Mouse (Mus musculus): ENCODE data around the gene Kdm2a. TPM values are rescaled to one million over a fixed set of nuclear protein-coding genes. Genes with fewer than 3 reads are reported as not detected.

Gene Kdm2a
- 43.4 and 69.6 TPM in 2 replicates for polyA plus RNA-seq (2014; fragmentation: Nextera tagmentation; extraction: Ambion mirVana)

GRCm38 (mm10) chr19:4397798-4398629 is at the start of gene Kdm2a:
Gene Kdm2a, minus strand, starts transcription at chr19:4398285.
- Histone ChIP-seq H3K4me3 (ENCODE audit: low read length) (peak within 1 kb of the TSS; percentile 68), H3K9me3 (ENCODE audit: control insufficient read depth, low read length) (no peaks in the 10 kb centered on the region), H3K4me1 (ENCODE audit: control insufficient read depth, insufficient read depth, low read length) (peaks cover 7% of the 10 kb centered on the region; the same call in 1 of the 2 replicates), H3K9ac (ENCODE audit: low read depth, low read length) (peak within 1 kb of the TSS; percentile 78), H3K4me2 (replicated peaks; ENCODE audit: low read depth, low read length) (peak within 1 kb of the TSS; percentile 88), H3K36me3 (ENCODE audit: control insufficient read depth, insufficient read depth, low read length) (peaks cover under 1% of the 10 kb centered on the region; the same call in 1 of the 2 replicates), H3K27me3 (ENCODE audit: control insufficient read depth, insufficient read depth, low read length) (no peaks in the 10 kb centered on the region), H3K27ac (ENCODE audit: low read depth, low read length) (peak within 1 kb of the TSS; percentile 88)
- WGBS = under 1% methylated on average over 79 of the region's 82 CpGs
- ATAC-seq (ENCODE audit: low FRiP score, low TSS enrichment) = peak; percentile 46

- H3K36me3 ChIP-seq (ENCODE audit: control insufficient read depth, insufficient read depth, low read length) = no peaks in the 10 kb centered on the region
- H3K9ac ChIP-seq (ENCODE audit: low read depth, low read length) = no peak overlapping the region
- no peak overlapping the region for H3K27ac ChIP-seq (ENCODE audit: low read depth, low read length)
- H3K4me1 ChIP-seq (ENCODE audit: control insufficient read depth, insufficient read depth, low read length) = peaks cover 9% of the 10 kb centered on the region; the same call in 1 of the 2 replicates
- ATAC-seq (ENCODE audit: low FRiP score, low TSS enrichment) = no peak
- no peak overlapping the region for H3K4me3 ChIP-seq (ENCODE audit: low read length)
- H3K4me2 ChIP-seq (replicated peaks; ENCODE audit: low read depth, low read length) = no peak overlapping the region
- WGBS = 88% methylated on average over 9 of the region's 9 CpGs
- no peaks in the 10 kb centered on the region for H3K27me3 ChIP-seq (ENCODE audit: control insufficient read depth, insufficient read depth, low read length)
- no peaks in the 10 kb centered on the region for H3K9me3 ChIP-seq (ENCODE audit: control insufficient read depth, low read length)
Measured at GRCm38 (mm10) chr19:4447445-4447844, 49.4 kb upstream of the Kdm2a start.

- H3K36me3 ChIP-seq (ENCODE audit: control insufficient read depth, insufficient read depth, low read length) = no peaks in the 10 kb centered on the region
- H3K4me3 ChIP-seq (ENCODE audit: low read length) = no peak overlapping the region
- H3K9ac ChIP-seq (ENCODE audit: low read depth, low read length) = no peak overlapping the region
- no peaks in the 10 kb centered on the region for H3K9me3 ChIP-seq (ENCODE audit: control insufficient read depth, low read length)
- no peak overlapping the region for H3K27ac ChIP-seq (ENCODE audit: low read depth, low read length)
- H3K27me3 ChIP-seq (ENCODE audit: control insufficient read depth, insufficient read depth, low read length) = no peaks in the 10 kb centered on the region
- WGBS = 88% methylated on average over 8 of the region's 8 CpGs
- H3K4me1 ChIP-seq (ENCODE audit: control insufficient read depth, insufficient read depth, low read length) = peaks cover 8% of the 10 kb centered on the region
- no peak for ATAC-seq (ENCODE audit: low FRiP score, low TSS enrichment)
- H3K4me2 ChIP-seq (replicated peaks; ENCODE audit: low read depth, low read length) = no peak overlapping the region
Measured at GRCm38 (mm10) chr19:4446661-4447420, 48.8 kb upstream of the Kdm2a start.

GRCm38 (mm10) chr19:4442408-4442807 is 44.3 kb upstream of the Kdm2a start:
- Histone ChIP-seq H3K4me2 (replicated peaks; ENCODE audit: low read depth, low read length) (no peak overlapping the region), H3K9me3 (ENCODE audit: control insufficient read depth, low read length) (no peaks in the 10 kb centered on the region), H3K36me3 (ENCODE audit: control insufficient read depth, insufficient read depth, low read length) (no peaks in the 10 kb centered on the region), H3K27ac (ENCODE audit: low read depth, low read length) (peak overlapping the region; percentile 57), H3K9ac (ENCODE audit: low read depth, low read length) (no peak overlapping the region), H3K4me3 (ENCODE audit: low read length) (no peak overlapping the region), H3K27me3 (ENCODE audit: control insufficient read depth, insufficient read depth, low read length) (no peaks in the 10 kb centered on the region), H3K4me1 (ENCODE audit: control insufficient read depth, insufficient read depth, low read length) (peaks cover 21% of the 10 kb centered on the region)
- ATAC-seq (ENCODE audit: low FRiP score, low TSS enrichment) = no peak
- WGBS = 11% methylated on average over 3 of the region's 3 CpGs

GRCm38 (mm10) chr19:4441621-4442161 is 43.6 kb upstream of the Kdm2a start:
- no peak overlapping the region for H3K4me3 ChIP-seq (ENCODE audit: low read length)
- H3K9ac ChIP-seq (ENCODE audit: low read depth, low read length) = no peak overlapping the region
- peak; percentile 84 for ATAC-seq (ENCODE audit: low FRiP score, low TSS enrichment)
- no peaks in the 10 kb centered on the region for H3K36me3 ChIP-seq (ENCODE audit: control insufficient read depth, insufficient read depth, low read length)
- no peaks in the 10 kb centered on the region for H3K9me3 ChIP-seq (ENCODE audit: control insufficient read depth, low read length)
- H3K27me3 ChIP-seq (ENCODE audit: control insufficient read depth, insufficient read depth, low read length) = no peaks in the 10 kb centered on the region
- peaks cover 21% of the 10 kb centered on the region for H3K4me1 ChIP-seq (ENCODE audit: control insufficient read depth, insufficient read depth, low read length)
- H3K4me2 ChIP-seq (replicated peaks; ENCODE audit: low read depth, low read length) = no peak overlapping the region
- WGBS = 21% methylated on average over 10 of the region's 10 CpGs
- H3K27ac ChIP-seq (ENCODE audit: low read depth, low read length) = peak overlapping the region; percentile 57

- no peak overlapping the region for H3K4me2 ChIP-seq (replicated peaks; ENCODE audit: low read depth, low read length)
- H3K9me3 ChIP-seq (ENCODE audit: control insufficient read depth, low read length) = no peaks in the 10 kb centered on the region
- no peak overlapping the region for H3K9ac ChIP-seq (ENCODE audit: low read depth, low read length)
- no peaks in the 10 kb centered on the region for H3K27me3 ChIP-seq (ENCODE audit: control insufficient read depth, insufficient read depth, low read length)
- no peak for ATAC-seq (ENCODE audit: low FRiP score, low TSS enrichment)
- peak overlapping the region; percentile 57 for H3K27ac ChIP-seq (ENCODE audit: low read depth, low read length)
- H3K36me3 ChIP-seq (ENCODE audit: control insufficient read depth, insufficient read depth, low read length) = no peaks in the 10 kb centered on the region
- 37% methylated on average over 6 of the region's 6 CpGs for WGBS
- no peak overlapping the region for H3K4me3 ChIP-seq (ENCODE audit: low read length)
- peaks cover 21% of the 10 kb centered on the region for H3K4me1 ChIP-seq (ENCODE audit: control insufficient read depth, insufficient read depth, low read length)
Measured at GRCm38 (mm10) chr19:4441090-4441591, 43.1 kb upstream of the Kdm2a start.

- no peak for ATAC-seq (ENCODE audit: low FRiP score, low TSS enrichment)
- Histone ChIP-seq H3K9me3 (ENCODE audit: control insufficient read depth, low read length) (no peaks in the 10 kb centered on the region), H3K27me3 (ENCODE audit: control insufficient read depth, insufficient read depth, low read length) (no peaks in the 10 kb centered on the region), H3K36me3 (ENCODE audit: control insufficient read depth, insufficient read depth, low read length) (no peaks in the 10 kb centered on the region), H3K4me2 (replicated peaks; ENCODE audit: low read depth, low read length) (peak overlapping the region; percentile 82), H3K9ac (ENCODE audit: low read depth, low read length) (no peak overlapping the region), H3K4me3 (ENCODE audit: low read length) (peak overlapping the region; percentile 68; the same call in 1 of the 2 replicates), H3K27ac (ENCODE audit: low read depth, low read length) (peak overlapping the region; percentile 26; the same call in 1 of the 2 replicates), H3K4me1 (ENCODE audit: control insufficient read depth, insufficient read depth, low read length) (peaks cover 21% of the 10 kb centered on the region)
- WGBS = 7% methylated on average over 8 of the region's 8 CpGs
Measured at GRCm38 (mm10) chr19:4440222-4440621, 42.1 kb upstream of the Kdm2a start.

GRCm38 (mm10) chr19:4439161-4439801 is 41.2 kb upstream of the Kdm2a start, which contains the start of gene Rhod:
Gene Rhod, minus strand, starts transcription at chr19:4439432.
- no peaks in the 10 kb centered on the region for H3K27me3 ChIP-seq (ENCODE audit: control insufficient read depth, insufficient read depth, low read length)
- no peaks in the 10 kb centered on the region for H3K9me3 ChIP-seq (ENCODE audit: control insufficient read depth, low read length)
- peak; percentile 54 for ATAC-seq (ENCODE audit: low FRiP score, low TSS enrichment)
- peak within 1 kb of the TSS; percentile 82 for H3K4me2 ChIP-seq (replicated peaks; ENCODE audit: low read depth, low read length)
- H3K4me3 ChIP-seq (ENCODE audit: low read length) = peak within 1 kb of the TSS; percentile 68
- peak within 1 kb of the TSS; percentile 69 for H3K9ac ChIP-seq (ENCODE audit: low read depth, low read length)
- peaks cover 21% of the 10 kb centered on the region for H3K4me1 ChIP-seq (ENCODE audit: control insufficient read depth, insufficient read depth, low read length)
- no peak within 1 kb of the TSS; the same call in 1 of the 2 replicates for H3K27ac ChIP-seq (ENCODE audit: low read depth, low read length)
- H3K36me3 ChIP-seq (ENCODE audit: control insufficient read depth, insufficient read depth, low read length) = no peaks in the 10 kb centered on the region
- under 1% methylated on average over 50 of the region's 51 CpGs for WGBS
